Mouse (Mus musculus) left cerebral cortex, postnatal 14 days (tissue): Measurements from ENCODE around the gene Orc5. TPM values are rescaled to one million over a fixed set of nuclear protein-coding genes. Genes with fewer than 3 reads are reported as not detected.

ENCODE experiments used
- DNase-seq, 2 experiments: peaks; one replicate each; pipeline ENCODE4 v3.0.0; 2021 to 2022; ENCODE audit warnings: low spot score in 2 of 2, mixed read lengths in 1 of 2
- intact Hi-C: fragments of 180-260 bp; cut with DNase I; formaldehyde crosslinking; loops from one replicate; pipeline ENCODE4 v1.15.1; 2025
- total RNA-seq, 2 experiments: library from RNA; stranded (reverse); gene quantifications; 2 replicates each; pipeline ENCODE4 v1.2.3; 2021

Gene Orc5
- total RNA-seq, 2 experiments from 2014 or later, result 20.6 TPM

- DNase-seq, result no peak
- intact Hi-C loops, result no loop called here
These were observed 97.2 kb downstream of the Orc5 start for GRCm38 (mm10) chr5:22452871-22453661.

DNA sequence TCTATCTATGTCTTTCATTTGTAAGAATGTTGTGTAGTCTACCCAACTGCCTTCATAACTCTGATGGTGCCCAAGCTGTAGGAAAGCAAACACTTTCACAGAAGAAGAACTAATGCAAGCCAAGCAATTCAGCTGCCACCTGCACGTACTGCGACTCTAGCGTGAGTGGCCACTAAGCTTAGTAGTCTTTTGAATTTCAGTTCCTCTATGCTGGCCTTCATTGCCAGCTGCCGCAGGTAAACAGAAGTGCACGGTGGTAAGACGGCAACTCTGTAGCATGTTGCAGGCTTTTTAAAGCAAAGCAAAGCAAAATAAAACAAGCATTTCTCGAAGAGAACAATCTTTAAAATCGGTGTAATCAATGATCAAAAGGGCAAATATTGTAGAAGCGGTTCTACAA is 97.8 kb downstream of the Orc5 start:
- DNase-seq, result no peak
- intact Hi-C loops, result no loop called here

GRCm38 (mm10) chr5:22451764-22452163 is 98.5 kb downstream of the Orc5 start:
- DNase-seq, result no peak
- intact Hi-C loops, result no loop called here

DNA sequence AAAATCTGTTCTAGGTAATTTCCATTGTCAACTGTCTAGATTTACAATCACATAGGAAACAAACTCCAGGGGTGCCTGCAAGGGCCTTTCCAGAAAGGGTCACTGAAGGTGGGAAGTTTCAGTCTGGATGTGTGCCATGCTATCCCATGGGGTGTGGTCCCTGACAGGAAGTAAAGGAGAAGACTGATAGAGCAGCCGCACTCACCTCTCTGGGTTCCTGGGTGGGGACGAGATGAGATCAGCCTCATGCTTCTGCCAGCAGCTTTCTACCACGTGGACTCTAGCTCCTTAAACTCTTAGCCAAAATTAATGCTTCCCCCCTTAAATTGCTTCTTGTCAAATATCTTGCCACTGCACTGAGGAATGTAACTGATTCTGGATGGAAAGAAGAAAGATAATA is 100.7 kb downstream of the Orc5 start:
- DNase-seq, result no peak

More for the DNA sequence above, 100.7 kb downstream of the Orc5 start:
- intact Hi-C loops, result no loop called here

Other genes with a start within 250 kb of the Orc5 start
- gene Reln, start 205.7 kb downstream of the Orc5 start, total RNA-seq, result 100 to 1,000 TPM; 107 to 114 TPM
- 10 to 100 TPM; 20.3 to 24.5 TPM for gene Lhfpl3, start 195.6 kb upstream of the Orc5 start, total RNA-seq